Mouse (Mus musculus) layer of hippocampus, adult 2 months (tissue): Measurements from ENCODE around the gene Rfx3. TPM values are rescaled to one million over a fixed set of nuclear protein-coding genes. Genes with fewer than 3 reads are reported as not detected.

Experiments used
- DNase-seq, 2 experiments: peaks; one replicate each; pipeline ENCODE4 v3.0.0; 2022; ENCODE audit warnings: low spot score in 2 of 2
- H3K27ac ChIP-seq: fragments of 200-600 bp; 2 replicates; pipeline ENCODE4 v1.8.1; 2022
- H3K4me3 ChIP-seq: fragments of 200-600 bp; 2 replicates; pipeline ENCODE4 v1.8.1; 2022; ENCODE audit warnings: mild to moderate bottlenecking
- CTCF ChIP-seq: fragments of 200-600 bp; conservative IDR thresholded peaks from 2 replicates; pipeline ENCODE4 v1.8.1; 2022; ENCODE audit warnings: antibody characterized with exemption, mild to moderate bottlenecking, moderate library complexity
- total RNA-seq, 2 experiments: library from RNA; stranded (reverse); gene quantifications; 2 replicates each; pipeline ENCODE4 v1.2.3; 2021

The Rfx3 gene
- total RNA-seq, 2 experiments from 2014 or later = 142 to 150 TPM

DNA sequence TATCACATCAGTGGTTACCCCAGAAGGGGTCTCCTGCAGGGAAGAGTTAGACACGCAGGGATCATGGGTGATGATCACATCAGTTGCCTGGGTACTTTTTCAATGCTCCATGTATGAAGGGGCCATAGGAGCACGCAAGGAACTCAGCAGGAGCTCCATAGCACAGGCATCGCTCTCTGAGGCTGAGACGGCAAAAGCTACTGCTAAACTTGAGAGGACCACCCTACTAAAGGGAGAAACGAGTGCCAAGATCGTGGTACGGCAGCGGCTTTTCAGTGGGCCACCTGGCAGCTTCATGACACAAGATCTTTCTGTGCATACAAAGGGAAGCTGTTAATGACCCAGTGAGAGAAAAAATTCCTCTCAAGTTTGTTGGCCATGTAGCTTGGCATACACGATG is 250.7 kb downstream of the Rfx3 start:
- no peak for DNase-seq
- no peak overlapping the region for H3K27ac ChIP-seq
- no peak overlapping the region for H3K4me3 ChIP-seq
- no peak for TF ChIP-seq CTCF

DNA sequence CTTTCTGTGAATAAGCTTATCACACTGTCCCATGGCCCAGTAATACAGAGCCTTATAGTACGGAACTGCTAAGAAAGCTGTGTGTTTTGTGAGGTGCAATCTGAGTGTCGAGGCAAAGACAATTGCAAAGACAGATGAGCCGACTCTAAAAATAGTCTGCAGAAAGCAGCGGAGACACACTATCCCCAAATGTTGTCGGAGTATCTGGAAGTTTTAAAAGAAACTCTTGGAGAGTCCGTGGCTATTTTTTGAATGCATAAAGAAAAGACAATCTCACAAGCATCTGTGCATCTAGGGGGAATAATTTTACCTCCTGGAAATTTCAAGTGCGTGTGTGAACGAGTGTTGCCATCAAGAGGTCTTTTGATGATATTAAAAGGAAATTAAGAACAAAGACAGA is 251.6 kb downstream of the Rfx3 start:
- no peak for TF ChIP-seq CTCF
- Histone ChIP-seq H3K4me3 (no peak overlapping the region), H3K27ac (no peak overlapping the region)
- DNase-seq = no peak

DNA sequence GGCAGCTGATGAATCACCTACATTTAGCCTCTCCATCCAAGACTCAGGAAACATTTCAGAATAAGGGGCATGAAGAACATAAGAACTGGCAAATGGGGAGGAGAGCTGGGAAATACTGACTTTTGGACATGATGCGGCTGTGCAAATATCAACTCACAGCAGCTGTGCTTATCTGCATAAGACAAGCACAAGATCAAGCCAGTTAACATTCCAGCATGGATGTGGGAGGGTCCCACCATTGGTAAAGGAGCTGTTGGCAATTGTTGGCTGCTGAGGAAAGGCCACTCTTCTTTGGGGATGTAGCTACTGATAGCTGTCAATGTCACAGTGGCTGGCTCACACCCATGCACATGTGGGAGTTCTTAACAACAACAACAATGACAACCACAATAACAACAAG is 263.7 kb downstream of the Rfx3 start:
- Histone ChIP-seq H3K27ac (no peak overlapping the region), H3K4me3 (no peak overlapping the region)
- DNase-seq = no peak
- no peak for TF ChIP-seq CTCF

DNA sequence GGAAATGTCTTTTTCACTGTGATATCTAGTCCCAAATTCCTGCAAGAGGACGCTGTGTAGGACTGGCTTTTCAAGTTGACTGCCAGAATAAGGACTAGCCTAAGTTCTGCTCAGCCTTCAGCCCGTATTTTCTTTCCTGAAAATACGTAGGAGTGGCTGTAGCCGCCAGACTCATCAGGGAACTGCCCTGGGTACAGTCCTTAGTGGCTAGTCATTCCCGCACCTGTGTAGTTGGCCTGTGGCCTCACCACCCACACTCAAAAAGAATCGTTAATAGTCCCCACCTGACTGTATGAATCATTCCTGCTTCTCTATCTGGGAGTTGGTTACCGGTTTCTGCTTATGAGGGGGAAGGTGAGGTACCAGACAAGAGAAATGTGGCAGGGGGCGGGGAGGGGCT is 272.1 kb downstream of the Rfx3 start:
- no peak for TF ChIP-seq CTCF
- Histone ChIP-seq H3K27ac (no peak overlapping the region), H3K4me3 (no peak overlapping the region)
- DNase-seq = no peak

DNA sequence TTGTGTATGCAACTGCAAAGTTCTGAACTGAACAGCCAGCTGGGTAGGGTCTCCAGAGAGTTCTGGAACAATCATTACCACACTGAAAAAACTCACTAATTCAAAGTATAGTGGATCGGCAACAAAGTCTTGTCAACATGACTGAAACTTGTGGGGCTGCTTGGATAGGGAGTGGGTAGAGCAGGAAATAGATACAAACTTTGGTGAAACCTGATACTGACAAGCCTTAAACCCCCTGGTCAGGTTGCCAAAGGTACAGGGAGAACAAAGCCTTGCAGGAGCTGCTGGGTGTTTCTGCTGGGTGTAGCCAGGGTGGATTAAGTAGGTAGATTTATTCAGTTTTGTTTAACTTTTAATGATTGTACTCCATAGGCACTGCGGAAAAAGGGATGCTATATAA is 274.4 kb downstream of the Rfx3 start:
- no peak overlapping the region for H3K4me3 ChIP-seq
- no peak overlapping the region for H3K27ac ChIP-seq
- no peak for DNase-seq
- no peak for TF ChIP-seq CTCF

DNA sequence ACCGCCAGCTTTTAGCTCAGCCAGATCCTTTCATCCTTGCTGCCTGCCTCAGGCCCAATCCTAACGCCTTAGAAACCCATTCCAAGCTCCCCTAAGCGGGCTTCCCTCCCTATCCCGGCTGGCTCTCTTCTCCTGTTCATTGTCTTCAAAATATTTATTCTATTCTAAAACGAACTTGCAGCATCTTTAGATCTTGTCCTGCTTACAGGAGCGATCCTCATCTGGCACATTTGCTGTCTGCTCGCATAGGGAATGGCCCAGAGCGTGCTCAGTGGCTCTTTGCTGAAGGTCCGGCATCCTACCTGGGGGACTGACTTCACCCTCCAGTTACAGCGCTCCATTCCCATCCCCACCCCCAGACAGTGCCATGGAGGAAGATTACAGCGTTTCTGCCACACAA is 292.0 kb downstream of the Rfx3 start:
- DNase-seq = no peak
- TF ChIP-seq CTCF = no peak
- H3K4me3 ChIP-seq = no peak overlapping the region
- no peak overlapping the region for H3K27ac ChIP-seq

DNA sequence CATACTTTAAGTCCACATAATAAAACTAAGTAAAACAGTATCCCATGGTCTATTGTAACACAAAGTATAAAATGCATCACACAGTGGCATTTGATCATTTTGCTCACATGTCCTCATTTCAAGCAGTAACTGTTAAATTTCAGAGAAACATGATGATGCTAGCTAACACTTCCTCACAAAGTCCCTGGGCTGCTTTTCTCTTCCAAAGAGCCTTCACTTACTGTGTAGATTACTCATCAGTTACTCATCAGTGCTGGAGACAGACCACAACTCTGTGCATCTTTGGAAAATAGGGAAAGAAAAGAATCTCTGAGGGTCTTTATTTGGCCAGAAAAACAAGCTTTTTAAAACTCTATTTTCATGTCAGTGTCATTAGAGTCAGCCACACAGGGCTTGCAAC is 294.7 kb downstream of the Rfx3 start:
- Histone ChIP-seq H3K27ac (no peak overlapping the region), H3K4me3 (no peak overlapping the region)
- TF ChIP-seq CTCF = no peak
- DNase-seq = no peak
